Mouse (Mus musculus) olfactory bulb, adult 2 months (tissue): ENCODE results near the gene Trp53bp2. TPM values are rescaled to one million over a fixed set of nuclear protein-coding genes. Genes with fewer than 3 reads are reported as not detected.

Source experiments
- H3K27ac ChIP-seq: fragments of 200-500 bp; 2 replicates; pipeline ENCODE4 v1.5.1; 2012; ENCODE audit warnings: low read depth, low read length; ENCODE audit not compliant: insufficient read depth
- H3K4me1 ChIP-seq: fragments of 200-500 bp; 2 replicates; pipeline ENCODE4 v1.6.1; 2012; ENCODE audit warnings: low read length; ENCODE audit not compliant: control insufficient read depth, insufficient read depth
- H3K4me3 ChIP-seq: fragments of 200-500 bp; 2 replicates; pipeline ENCODE4 v1.5.1; 2012; ENCODE audit warnings: mild to moderate bottlenecking, low read depth, low read length, moderate library complexity; ENCODE audit not compliant: insufficient read depth
- CTCF ChIP-seq: fragments of 200-500 bp; IDR thresholded peaks from 2 replicates; pipeline ENCODE4 v1.5.1; 2012; ENCODE audit warnings: low read depth, mild to moderate bottlenecking, low read length, moderate library complexity; ENCODE audit not compliant: insufficient read depth
- POLR2A ChIP-seq: fragments of 200-500 bp; IDR thresholded peaks from 2 replicates; pipeline ENCODE4 v1.6.1; 2012; ENCODE audit warnings: mild to moderate bottlenecking, low read depth, low read length, moderate library complexity; ENCODE audit not compliant: insufficient read depth
- WGBS: fragments of 180-500 bp; shearing (Covaris S2); methylation state at CpG from one replicate; pipeline ENCODE4 v1.1.7; 2018; 5-methylcytosine and 5-hydroxymethylcytosine counted together
- polyA plus RNA-seq: library from polyadenylated mRNA; stranded (reverse); fragments of >200 nt; gene quantifications from 2 replicates; pipeline ENCODE4 v1.2.4, GENCODE M21; 2012; ENCODE audit warnings: low replicate concordance; ENCODE audit not compliant: missing spikeins, insufficient read depth, insufficient read length

Trp53bp2 gene
- polyA plus RNA-seq, 1 experiment = not detected

DNA sequence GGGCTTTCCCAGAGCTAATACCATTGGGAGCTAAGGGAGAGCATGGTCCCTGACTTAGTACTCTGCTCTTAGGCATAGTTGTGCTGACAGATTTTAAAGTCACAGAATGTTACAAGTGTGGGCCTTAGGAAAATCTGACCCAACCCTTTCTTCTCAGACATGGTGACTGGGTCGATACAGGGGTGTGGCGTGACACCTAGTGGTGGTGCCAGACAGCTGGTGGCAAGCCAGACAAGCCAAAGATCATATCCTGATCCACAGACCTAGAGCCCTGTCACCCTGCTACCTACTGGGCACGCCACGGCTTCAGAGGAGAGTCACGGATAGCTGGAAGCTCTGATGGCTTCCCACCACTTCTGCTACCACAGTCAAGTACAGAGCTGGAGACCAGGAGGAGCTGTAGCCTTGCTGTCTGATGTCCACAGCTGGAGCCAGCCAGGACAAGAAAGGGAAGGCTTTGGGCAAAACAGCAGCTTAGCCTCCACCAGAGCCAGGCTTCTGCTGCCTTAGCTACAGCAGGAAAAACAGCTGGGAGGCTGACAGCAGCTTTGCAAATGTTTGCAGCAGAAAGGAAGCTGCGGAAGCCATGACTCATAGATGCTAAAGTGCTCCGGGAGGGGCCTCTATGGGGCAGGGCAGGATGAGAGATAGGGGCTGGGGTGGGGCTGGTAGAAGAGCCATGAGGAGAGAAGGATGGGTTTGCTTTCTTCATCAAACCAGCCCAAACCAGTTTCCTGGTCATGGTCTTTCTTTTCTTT is 97.4 kb downstream of the Trp53bp2 start:
- no peak overlapping the region for H3K4me3 ChIP-seq
- WGBS = 33% methylated on average over 7 of the region's 7 CpGs
- TF ChIP-seq CTCF (no peak), POLR2A (no peak)
- H3K4me1 ChIP-seq = peaks cover 58% of the 10 kb centered on the region
- peak overlapping the region; percentile 99 for H3K27ac ChIP-seq

DNA sequence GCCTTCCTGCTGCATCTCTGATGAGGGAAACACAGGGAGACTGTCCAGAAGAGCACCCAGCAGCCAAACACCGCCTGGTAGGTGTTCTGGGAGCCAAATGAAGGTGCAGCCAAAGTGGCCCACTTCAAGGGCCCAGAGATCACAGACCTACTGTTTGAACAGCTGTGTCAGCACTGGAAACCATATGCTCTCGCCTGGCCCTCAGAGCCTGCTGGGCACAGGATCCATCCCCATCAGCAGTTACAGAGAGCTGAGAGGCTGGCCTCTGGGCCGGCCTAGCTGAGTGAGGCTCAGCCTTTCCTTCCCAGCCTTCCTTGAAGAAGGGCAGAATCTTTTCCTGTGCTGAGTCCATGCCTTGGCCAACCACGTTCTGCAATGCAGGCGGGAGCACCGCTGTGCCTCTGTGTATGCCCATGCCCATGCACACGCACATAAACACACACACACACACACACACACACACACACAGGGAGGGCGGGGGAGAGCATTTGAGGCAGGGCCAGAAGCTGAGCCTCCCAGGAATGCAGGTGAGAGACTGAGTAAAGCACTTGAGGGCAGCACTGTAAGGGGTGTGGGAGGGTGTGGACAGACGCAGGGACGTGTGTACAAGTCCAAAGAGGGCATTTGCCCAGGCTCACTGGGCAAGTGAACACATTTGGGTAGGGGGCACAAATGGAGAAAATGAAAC is 100.3 kb downstream of the Trp53bp2 start:
- TF ChIP-seq POLR2A = no peak
- no peak for TF ChIP-seq CTCF
- Histone ChIP-seq H3K4me1 (peaks cover 50% of the 10 kb centered on the region), H3K4me3 (no peak overlapping the region), H3K27ac (no peak overlapping the region)
- 75% methylated on average over 10 of the region's 10 CpGs for WGBS

DNA sequence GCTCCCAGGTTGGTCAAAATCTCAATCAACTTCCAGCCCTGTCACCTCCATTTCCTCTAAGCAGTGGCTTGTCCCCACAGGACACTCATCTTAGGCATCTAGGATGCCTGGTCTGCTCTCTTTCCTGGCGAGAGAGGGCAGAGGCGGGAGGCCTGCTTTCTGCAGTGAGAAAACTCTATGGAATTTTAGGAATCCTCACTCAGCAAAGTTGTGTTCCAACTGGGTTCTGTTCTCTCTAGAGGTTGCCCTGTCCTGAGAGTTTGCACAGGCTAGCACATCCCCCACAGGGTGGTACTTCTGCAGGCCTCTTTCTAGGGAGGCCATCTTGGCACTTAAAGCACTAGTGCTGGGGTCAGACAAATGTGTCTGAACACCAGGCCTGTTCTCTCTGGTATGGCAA is 102.1 kb downstream of the Trp53bp2 start:
- TF ChIP-seq CTCF = no peak
- no peak for TF ChIP-seq POLR2A
- WGBS = 89% methylated on average over 2 of the region's 2 CpGs
- no peak overlapping the region for H3K27ac ChIP-seq
- H3K4me3 ChIP-seq = no peak overlapping the region
- H3K4me1 ChIP-seq = peaks cover 45% of the 10 kb centered on the region

GRCm38 (mm10) chr1:182511778-182512177 is 102.8 kb downstream of the Trp53bp2 start:
- TF ChIP-seq CTCF (no peak), POLR2A (no peak)
- no peak overlapping the region for H3K4me3 ChIP-seq
- 54% methylated on average over 8 of the region's 8 CpGs for WGBS
- H3K27ac ChIP-seq = no peak overlapping the region
- H3K4me1 ChIP-seq = peaks cover 39% of the 10 kb centered on the region

Other genes with a start within 250 kb of the Trp53bp2 start
- gene Vmn1r1, start 244.7 kb upstream of the Trp53bp2 start, polyA plus RNA-seq = not detected in 2 replicates
- not detected in 2 replicates for gene Degs1, start 126.4 kb upstream of the Trp53bp2 start, polyA plus RNA-seq
- not detected in 2 replicates for gene Fbxo28, start 67.5 kb upstream of the Trp53bp2 start, polyA plus RNA-seq
- not detected in 2 replicates for gene Capn2, start 108.4 kb downstream of the Trp53bp2 start, polyA plus RNA-seq
- gene Capn8, start 155.8 kb downstream of the Trp53bp2 start, polyA plus RNA-seq = not detected in 2 replicates